Mouse (Mus musculus): ENCODE measurements around the gene Hdac6. TPM values are rescaled to one million over a fixed set of nuclear protein-coding genes. Genes with fewer than 3 reads are reported as not detected.

Gene Hdac6
- polyA plus RNA-seq, 1 experiment, result 65.1 TPM

DNA sequence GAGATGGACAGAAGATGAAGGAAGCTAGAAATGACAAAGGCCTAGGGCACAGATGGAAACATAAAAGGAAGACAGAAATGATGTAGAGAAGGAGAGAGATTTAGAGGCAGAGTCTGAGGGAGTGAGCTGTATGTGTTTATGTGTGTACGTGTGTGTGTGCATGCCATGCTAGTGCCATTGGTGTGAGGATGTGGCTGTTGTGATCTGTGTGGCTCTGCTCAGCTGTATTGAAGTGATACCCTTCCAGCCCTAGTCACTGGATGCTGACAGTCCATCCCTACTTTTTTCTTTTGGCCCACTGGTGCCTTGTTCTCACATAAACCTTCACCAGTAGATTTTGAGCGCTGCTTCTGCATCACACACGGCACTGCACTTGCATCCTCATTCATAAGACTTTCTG lies 21.2 kb upstream of the Hdac6 start:
- Histone ChIP-seq H3K36me3 (ENCODE audit: control insufficient read depth, insufficient read depth, low read length) (no peaks in the 10 kb centered on the region), H3K4me3 (ENCODE audit: insufficient read depth, low read depth, low read length) (no peak overlapping the region), H3K27ac (ENCODE audit: insufficient read depth, low read depth, low read length) (no peak overlapping the region), H3K27me3 (replicated peaks; ENCODE audit: control insufficient read depth, insufficient read depth, low read length) (no peaks in the 10 kb centered on the region), H3K4me1 (ENCODE audit: control insufficient read depth, insufficient read depth, low read length) (no peaks in the 10 kb centered on the region)
- no peak for DNase-seq
- TF ChIP-seq CTCF (conservative IDR thresholded peaks at IDR 0.05; ENCODE audit: insufficient read depth, insufficient read length, low read depth, low read length) (no peak), POLR2A (IDR thresholded peaks at IDR 0.05; ENCODE audit: low read depth, low read length) (no peak)
- WGBS, result 91% methylated on average over 3 of the region's 3 CpGs

DNA sequence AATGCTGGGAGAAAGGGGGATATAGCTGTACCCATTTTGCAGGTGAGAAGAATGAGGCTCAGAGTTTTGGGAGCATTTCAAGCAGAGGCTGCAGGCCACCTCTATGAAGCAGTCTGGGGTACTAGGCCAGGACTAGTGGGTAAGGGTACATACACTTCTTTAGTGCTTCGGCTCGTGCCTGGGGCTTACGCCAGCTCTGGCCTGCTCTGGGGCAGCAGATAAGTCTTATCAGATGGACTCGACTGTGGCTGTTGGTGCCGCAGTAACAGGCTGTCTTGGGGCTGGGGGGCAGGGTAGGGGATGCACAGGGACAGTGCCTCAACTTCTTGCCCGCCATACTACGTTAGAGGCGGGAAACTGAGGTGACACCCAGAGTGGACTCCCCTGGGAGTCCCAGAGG lies 20.5 kb upstream of the Hdac6 start:
- DNase-seq, result no peak
- no peak overlapping the region for H3K27ac ChIP-seq (ENCODE audit: insufficient read depth, low read depth, low read length)
- H3K27me3 ChIP-seq (replicated peaks; ENCODE audit: control insufficient read depth, insufficient read depth, low read length), result no peaks in the 10 kb centered on the region
- 83% methylated on average over 8 of the region's 8 CpGs for WGBS
- H3K36me3 ChIP-seq (ENCODE audit: control insufficient read depth, insufficient read depth, low read length), result no peaks in the 10 kb centered on the region
- H3K4me3 ChIP-seq (ENCODE audit: insufficient read depth, low read depth, low read length), result no peak overlapping the region
- no peak for TF ChIP-seq CTCF (conservative IDR thresholded peaks at IDR 0.05; ENCODE audit: insufficient read depth, insufficient read length, low read depth, low read length)
- no peak for TF ChIP-seq POLR2A (IDR thresholded peaks at IDR 0.05; ENCODE audit: low read depth, low read length)
- no peaks in the 10 kb centered on the region for H3K4me1 ChIP-seq (ENCODE audit: control insufficient read depth, insufficient read depth, low read length)

DNA sequence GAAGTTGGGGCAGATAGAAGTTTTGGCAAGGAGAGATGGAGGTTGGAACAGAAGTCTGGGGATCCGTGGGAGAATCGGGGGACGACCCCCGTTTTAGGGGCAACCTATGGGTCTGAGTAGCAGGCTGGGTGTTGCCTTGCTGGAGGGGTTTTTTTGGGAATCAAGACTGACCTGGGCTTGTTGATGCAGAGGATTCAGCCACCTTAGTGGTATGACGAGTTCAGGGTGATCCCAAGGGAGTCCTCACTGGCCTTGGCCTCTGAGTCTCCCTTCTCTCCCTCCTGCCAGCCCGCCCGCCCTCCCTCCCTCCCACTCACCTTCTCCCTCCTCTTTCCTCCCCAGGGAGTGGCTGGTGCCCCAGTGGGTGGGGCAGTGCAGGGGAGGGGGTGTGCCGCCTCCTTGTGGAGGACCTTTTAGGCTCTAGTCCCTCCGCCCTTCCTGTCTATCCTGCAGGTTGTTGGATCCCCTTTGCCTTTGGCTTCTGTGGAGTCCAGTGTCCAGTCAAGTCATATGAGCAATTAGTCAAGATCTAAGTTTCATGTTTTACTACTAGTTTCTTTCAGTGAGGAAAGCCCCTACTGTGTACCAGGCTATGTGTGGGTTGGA lies 20.0 kb upstream of the Hdac6 start:
- H3K27me3 ChIP-seq (replicated peaks; ENCODE audit: control insufficient read depth, insufficient read depth, low read length), result no peaks in the 10 kb centered on the region
- 91% methylated on average over 6 of the region's 9 CpGs for WGBS
- H3K4me3 ChIP-seq (ENCODE audit: insufficient read depth, low read depth, low read length), result no peak overlapping the region
- no peaks in the 10 kb centered on the region for H3K36me3 ChIP-seq (ENCODE audit: control insufficient read depth, insufficient read depth, low read length)
- TF ChIP-seq POLR2A (IDR thresholded peaks at IDR 0.05; ENCODE audit: low read depth, low read length) (no peak), CTCF (conservative IDR thresholded peaks at IDR 0.05; ENCODE audit: insufficient read depth, insufficient read length, low read depth, low read length) (no peak)
- H3K4me1 ChIP-seq (ENCODE audit: control insufficient read depth, insufficient read depth, low read length), result no peaks in the 10 kb centered on the region
- no peak overlapping the region for H3K27ac ChIP-seq (ENCODE audit: insufficient read depth, low read depth, low read length)
- DNase-seq, result no peak

DNA sequence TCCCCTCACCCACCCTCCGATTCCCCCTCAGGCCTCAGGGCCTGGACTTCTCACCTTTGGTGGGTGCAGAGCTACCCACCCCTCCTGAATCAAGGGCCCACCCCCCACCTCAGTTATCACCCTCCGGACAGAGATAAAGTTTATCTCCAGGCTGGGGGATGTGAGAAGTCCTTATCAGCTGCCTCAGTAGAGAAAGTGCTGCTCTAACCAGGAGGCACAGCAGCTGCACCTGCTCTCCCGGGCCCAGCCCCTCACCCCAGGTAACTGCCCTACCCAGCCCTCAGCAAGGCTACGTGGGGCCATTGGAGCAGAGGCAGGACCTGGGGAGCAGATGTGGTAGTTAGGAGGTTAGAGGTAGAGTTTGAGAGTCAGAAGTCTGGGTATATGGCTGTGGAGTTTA lies 18.5 kb upstream of the Hdac6 start:
- Histone ChIP-seq H3K27me3 (replicated peaks; ENCODE audit: control insufficient read depth, insufficient read depth, low read length) (no peaks in the 10 kb centered on the region), H3K36me3 (ENCODE audit: control insufficient read depth, insufficient read depth, low read length) (no peaks in the 10 kb centered on the region), H3K4me1 (ENCODE audit: control insufficient read depth, insufficient read depth, low read length) (no peaks in the 10 kb centered on the region), H3K27ac (ENCODE audit: insufficient read depth, low read depth, low read length) (no peak overlapping the region), H3K4me3 (ENCODE audit: insufficient read depth, low read depth, low read length) (no peak overlapping the region)
- DNase-seq, result no peak
- TF ChIP-seq POLR2A (IDR thresholded peaks at IDR 0.05; ENCODE audit: low read depth, low read length) (no peak), CTCF (conservative IDR thresholded peaks at IDR 0.05; ENCODE audit: insufficient read depth, insufficient read length, low read depth, low read length) (no peak)
- 80% methylated on average over 4 of the region's 4 CpGs for WGBS

DNA sequence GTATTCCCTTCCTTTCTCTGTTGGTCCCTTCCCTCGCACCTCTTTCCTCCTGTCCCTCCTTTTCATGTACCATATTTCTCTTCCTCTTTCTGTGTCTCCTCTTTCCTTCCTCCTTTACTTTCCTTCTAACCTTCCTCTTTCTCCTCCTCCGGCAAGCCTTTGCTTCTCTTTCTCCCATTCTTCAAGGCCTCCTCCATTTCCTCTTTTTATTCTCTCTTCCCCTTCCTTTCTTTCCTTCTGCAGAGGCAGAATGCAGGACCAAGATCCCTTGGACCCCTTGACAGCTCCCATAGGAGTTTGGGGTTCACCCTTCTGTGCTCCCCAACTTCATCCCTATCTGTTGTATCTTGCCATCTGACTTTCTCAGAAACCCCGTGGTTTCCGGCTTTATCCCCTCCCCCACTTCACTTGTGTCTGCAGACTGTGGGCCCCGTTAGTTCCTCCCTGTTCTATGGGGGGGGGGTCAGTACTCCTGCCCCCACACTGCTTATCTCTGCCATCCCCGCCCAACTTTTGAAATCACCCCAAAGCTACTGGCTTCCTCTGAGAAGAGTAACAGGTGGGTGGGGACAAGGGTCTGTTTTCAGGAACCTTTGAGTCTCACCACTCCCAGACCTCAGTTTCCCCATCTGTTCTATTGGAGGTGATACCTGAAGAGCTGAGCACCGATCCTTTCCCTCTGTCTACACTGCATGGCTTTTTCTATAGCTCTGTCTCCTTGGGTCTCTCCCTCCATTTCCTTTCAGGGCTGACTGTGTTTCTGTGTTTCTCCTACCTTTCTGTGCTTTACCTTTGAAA lies 16.3 kb upstream of the Hdac6 start:
- TF ChIP-seq CTCF (conservative IDR thresholded peaks at IDR 0.05; ENCODE audit: insufficient read depth, insufficient read length, low read depth, low read length) (no peak), POLR2A (IDR thresholded peaks at IDR 0.05; ENCODE audit: low read depth, low read length) (no peak)
- Histone ChIP-seq H3K27ac (ENCODE audit: insufficient read depth, low read depth, low read length) (no peak overlapping the region), H3K36me3 (ENCODE audit: control insufficient read depth, insufficient read depth, low read length) (no peaks in the 10 kb centered on the region), H3K27me3 (replicated peaks; ENCODE audit: control insufficient read depth, insufficient read depth, low read length) (no peaks in the 10 kb centered on the region), H3K4me1 (ENCODE audit: control insufficient read depth, insufficient read depth, low read length) (no peaks in the 10 kb centered on the region), H3K4me3 (ENCODE audit: insufficient read depth, low read depth, low read length) (no peak overlapping the region)
- DNase-seq, result no peak
- 68% methylated on average over 7 of the region's 7 CpGs for WGBS

DNA sequence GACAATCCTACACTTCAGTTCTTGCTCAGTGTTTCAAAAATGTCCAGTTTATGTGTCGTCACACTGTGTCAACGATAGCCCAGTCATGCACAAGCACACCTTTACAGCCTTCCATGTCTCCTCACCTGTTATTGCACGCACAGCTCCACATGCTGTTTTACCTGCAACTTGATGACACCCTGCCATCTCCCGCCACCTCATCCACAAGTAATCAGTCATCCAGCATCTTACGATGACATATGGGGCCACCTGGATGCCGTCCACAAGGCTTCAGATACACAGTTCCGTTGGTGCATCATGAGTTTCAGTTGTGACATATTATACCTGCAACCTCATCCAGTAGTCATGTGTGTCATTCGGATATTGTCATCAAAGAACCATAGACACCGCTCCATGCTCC lies 11.2 kb upstream of the Hdac6 start:
- TF ChIP-seq CTCF (conservative IDR thresholded peaks at IDR 0.05; ENCODE audit: insufficient read depth, insufficient read length, low read depth, low read length) (no peak), POLR2A (IDR thresholded peaks at IDR 0.05; ENCODE audit: low read depth, low read length) (no peak)
- no peaks in the 10 kb centered on the region for H3K4me1 ChIP-seq (ENCODE audit: control insufficient read depth, insufficient read depth, low read length)
- H3K36me3 ChIP-seq (ENCODE audit: control insufficient read depth, insufficient read depth, low read length), result no peaks in the 10 kb centered on the region
- DNase-seq, result no peak
- H3K4me3 ChIP-seq (ENCODE audit: insufficient read depth, low read depth, low read length), result no peak overlapping the region
- H3K27ac ChIP-seq (ENCODE audit: insufficient read depth, low read depth, low read length), result no peak overlapping the region
- H3K27me3 ChIP-seq (replicated peaks; ENCODE audit: control insufficient read depth, insufficient read depth, low read length), result no peaks in the 10 kb centered on the region
- WGBS, result 90% methylated on average over 9 of the region's 9 CpGs

DNA sequence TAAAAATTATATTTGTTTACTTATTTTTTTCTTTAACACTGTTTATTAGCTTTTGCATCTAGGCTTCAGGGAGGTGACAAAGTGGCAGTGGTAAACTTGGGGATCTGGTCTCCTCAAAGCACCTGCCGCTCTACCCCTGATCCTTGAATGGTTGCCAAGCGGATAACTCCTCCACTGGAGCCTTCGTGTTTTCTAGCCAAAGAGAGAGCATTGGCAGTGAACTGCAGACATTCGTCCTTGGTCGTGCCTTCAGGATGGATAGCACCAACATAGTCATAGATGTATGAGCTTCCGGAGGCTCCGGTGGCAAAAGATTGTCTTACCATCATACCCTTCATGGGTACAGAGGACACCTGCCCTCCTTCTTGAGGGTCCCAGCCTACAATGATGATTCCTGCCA lies 2.4 kb upstream of the Hdac6 start:
- TF ChIP-seq POLR2A (IDR thresholded peaks at IDR 0.05; ENCODE audit: low read depth, low read length), result no peak
- no peak for TF ChIP-seq CTCF (conservative IDR thresholded peaks at IDR 0.05; ENCODE audit: insufficient read depth, insufficient read length, low read depth, low read length)

More for the DNA sequence above, 2.4 kb upstream of the Hdac6 start:
- DNase-seq, result no peak
- 88% methylated on average over 7 of the region's 7 CpGs for WGBS
- Histone ChIP-seq H3K36me3 (ENCODE audit: control insufficient read depth, insufficient read depth, low read length) (no peaks in the 10 kb centered on the region), H3K4me3 (ENCODE audit: insufficient read depth, low read depth, low read length) (no peak overlapping the region), H3K4me1 (ENCODE audit: control insufficient read depth, insufficient read depth, low read length) (peaks cover 12% of the 10 kb centered on the region; the same call in 1 of the 2 replicates), H3K27me3 (replicated peaks; ENCODE audit: control insufficient read depth, insufficient read depth, low read length) (no peaks in the 10 kb centered on the region), H3K27ac (ENCODE audit: insufficient read depth, low read depth, low read length) (no peak overlapping the region)
